Mouse (Mus musculus): ENCODE measurements around the gene 2900026A02Rik. TPM values are rescaled to one million over a fixed set of nuclear protein-coding genes. Genes with fewer than 3 reads are reported as not detected.

2900026A02Rik gene
- total and polyA plus RNA-seq, 2 experiments, result 8.0 to 29.2 TPM

GRCm38 (mm10) chr5:113050581-113051185 lies 170.4 kb downstream of the 2900026A02Rik start:
- WGBS, result 65% methylated on average over 7 of the region's 7 CpGs
- no peaks in the 10 kb centered on the region for H3K27me3 ChIP-seq (ENCODE audit: control insufficient read depth, insufficient read depth, low read length)

GRCm38 (mm10) chr5:113049876-113050275 lies 171.2 kb downstream of the 2900026A02Rik start:
- DNase-seq (ENCODE audit: extremely low read depth, low read depth, low spot score), result no peak
- Histone ChIP-seq H3K27me3 (ENCODE audit: control insufficient read depth, insufficient read depth, low read length) (no peaks in the 10 kb centered on the region), H3K36me3 (ENCODE audit: control insufficient read depth, insufficient read depth, low read length) (no peaks in the 10 kb centered on the region), H3K79me2 (ENCODE audit: control insufficient read depth, insufficient read depth, low read length) (no peaks in the 10 kb centered on the region), H3K27ac (replicated peaks; ENCODE audit: insufficient read depth, low read depth, low read length) (no peak overlapping the region), H3K4me3 (ENCODE audit: insufficient read depth, low read depth, low read length) (no peak overlapping the region), H3K4me1 (ENCODE audit: control insufficient read depth, insufficient read depth, low read length) (no peaks in the 10 kb centered on the region), H3K9ac (ENCODE audit: low read depth, low read length) (no peak overlapping the region)
- TF ChIP-seq CTCF (IDR thresholded peaks at IDR 0.05; ENCODE audit: low read depth, low read length), result no peak
- TF ChIP-seq POLR2A (IDR thresholded peaks at IDR 0.05; ENCODE audit: extremely low read depth, insufficient read depth, low read length), result no peak

More at GRCm38 (mm10) chr5:113050581-113051185, 170.4 kb downstream of the 2900026A02Rik start:
- Histone ChIP-seq H3K9ac (ENCODE audit: low read depth, low read length) (no peak overlapping the region), H3K79me2 (ENCODE audit: control insufficient read depth, insufficient read depth, low read length) (no peaks in the 10 kb centered on the region), H3K27ac (replicated peaks; ENCODE audit: insufficient read depth, low read depth, low read length) (no peak overlapping the region), H3K36me3 (ENCODE audit: control insufficient read depth, insufficient read depth, low read length) (no peaks in the 10 kb centered on the region), H3K4me3 (ENCODE audit: insufficient read depth, low read depth, low read length) (no peak overlapping the region), H3K4me1 (ENCODE audit: control insufficient read depth, insufficient read depth, low read length) (no peaks in the 10 kb centered on the region)
- no peak for DNase-seq (ENCODE audit: extremely low read depth, low read depth, low spot score)
- no peak for TF ChIP-seq POLR2A (IDR thresholded peaks at IDR 0.05; ENCODE audit: extremely low read depth, insufficient read depth, low read length)

GRCm38 (mm10) chr5:113045511-113046273 lies 175.3 kb downstream of the 2900026A02Rik start:
- Histone ChIP-seq H3K4me3 (ENCODE audit: insufficient read depth, low read depth, low read length) (no peak overlapping the region), H3K4me1 (ENCODE audit: control insufficient read depth, insufficient read depth, low read length) (peaks cover 2% of the 10 kb centered on the region; the same call in 1 of the 2 replicates), H3K36me3 (ENCODE audit: control insufficient read depth, insufficient read depth, low read length) (no peaks in the 10 kb centered on the region), H3K9ac (ENCODE audit: low read depth, low read length) (no peak overlapping the region), H3K27me3 (ENCODE audit: control insufficient read depth, insufficient read depth, low read length) (no peaks in the 10 kb centered on the region), H3K27ac (replicated peaks; ENCODE audit: insufficient read depth, low read depth, low read length) (no peak overlapping the region), H3K79me2 (ENCODE audit: control insufficient read depth, insufficient read depth, low read length) (no peaks in the 10 kb centered on the region)
- DNase-seq (ENCODE audit: extremely low read depth, low read depth, low spot score), result no peak
- WGBS, result 95% methylated on average over 10 of the region's 10 CpGs
- no peak for TF ChIP-seq CTCF (IDR thresholded peaks at IDR 0.05; ENCODE audit: low read depth, low read length)
- no peak for TF ChIP-seq POLR2A (IDR thresholded peaks at IDR 0.05; ENCODE audit: extremely low read depth, insufficient read depth, low read length)

- Histone ChIP-seq H3K4me1 (ENCODE audit: control insufficient read depth, insufficient read depth, low read length) (peaks cover 2% of the 10 kb centered on the region; the same call in 1 of the 2 replicates), H3K4me3 (ENCODE audit: insufficient read depth, low read depth, low read length) (no peak overlapping the region), H3K27ac (replicated peaks; ENCODE audit: insufficient read depth, low read depth, low read length) (no peak overlapping the region), H3K9ac (ENCODE audit: low read depth, low read length) (no peak overlapping the region), H3K27me3 (ENCODE audit: control insufficient read depth, insufficient read depth, low read length) (no peaks in the 10 kb centered on the region), H3K79me2 (ENCODE audit: control insufficient read depth, insufficient read depth, low read length) (no peaks in the 10 kb centered on the region), H3K36me3 (ENCODE audit: control insufficient read depth, insufficient read depth, low read length) (no peaks in the 10 kb centered on the region)
- WGBS, result 48% methylated on average over 8 of the region's 8 CpGs
- DNase-seq (ENCODE audit: extremely low read depth, low read depth, low spot score), result no peak
- TF ChIP-seq CTCF (IDR thresholded peaks at IDR 0.05; ENCODE audit: low read depth, low read length) (no peak), POLR2A (IDR thresholded peaks at IDR 0.05; ENCODE audit: extremely low read depth, insufficient read depth, low read length) (no peak)
Measured at GRCm38 (mm10) chr5:113043531-113043930, 177.5 kb downstream of the 2900026A02Rik start.

GRCm38 (mm10) chr5:113041567-113042071 lies 179.4 kb downstream of the 2900026A02Rik start:
- no peak for DNase-seq (ENCODE audit: extremely low read depth, low read depth, low spot score)
- WGBS, result 37% methylated on average over 5 of the region's 5 CpGs
- H3K9ac ChIP-seq (ENCODE audit: low read depth, low read length), result no peak overlapping the region
- no peak for TF ChIP-seq POLR2A (IDR thresholded peaks at IDR 0.05; ENCODE audit: extremely low read depth, insufficient read depth, low read length)
- TF ChIP-seq CTCF (IDR thresholded peaks at IDR 0.05; ENCODE audit: low read depth, low read length), result no peak
- H3K4me1 ChIP-seq (ENCODE audit: control insufficient read depth, insufficient read depth, low read length), result peaks cover 2% of the 10 kb centered on the region; the same call in 1 of the 2 replicates
- H3K36me3 ChIP-seq (ENCODE audit: control insufficient read depth, insufficient read depth, low read length), result no peaks in the 10 kb centered on the region
- H3K27me3 ChIP-seq (ENCODE audit: control insufficient read depth, insufficient read depth, low read length), result no peaks in the 10 kb centered on the region
- H3K79me2 ChIP-seq (ENCODE audit: control insufficient read depth, insufficient read depth, low read length), result no peaks in the 10 kb centered on the region
- H3K27ac ChIP-seq (replicated peaks; ENCODE audit: insufficient read depth, low read depth, low read length), result no peak overlapping the region
- H3K4me3 ChIP-seq (ENCODE audit: insufficient read depth, low read depth, low read length), result no peak overlapping the region
